Mouse (Mus musculus) urinary bladder, adult 18-20 months (tissue): Measurements from ENCODE around the gene Zc2hc1b.

ENCODE experiments used
- DNase-seq, 2 experiments: peaks; one replicate each; pipeline ENCODE4 v3.0.0; 2022; ENCODE audit warnings: low spot score in 2 of 2, mixed read lengths in 2 of 2

Zc2hc1b gene

DNA sequence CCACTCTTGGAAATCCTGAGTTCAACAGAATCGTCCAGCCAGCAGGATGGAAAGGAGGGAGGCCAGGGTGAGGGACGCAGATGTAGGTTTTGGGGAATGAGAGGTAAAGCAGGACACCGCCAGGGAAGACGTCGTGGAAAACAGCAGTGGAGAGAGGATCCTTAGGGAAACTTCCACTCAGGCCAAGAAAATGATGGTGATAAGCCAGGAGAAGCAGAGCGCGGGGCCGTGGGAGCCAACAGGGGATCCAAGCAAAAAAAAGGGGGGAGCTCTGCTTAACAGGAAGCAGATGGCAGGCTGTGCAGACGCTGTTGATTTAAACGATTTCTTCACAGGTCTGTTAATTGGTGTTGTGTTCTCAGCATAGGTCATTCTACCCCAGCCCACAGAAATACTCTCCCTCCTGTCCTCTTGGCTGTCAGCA lies 5.0 kb downstream of the Zc2hc1b start:
- DNase-seq = no peak

DNA sequence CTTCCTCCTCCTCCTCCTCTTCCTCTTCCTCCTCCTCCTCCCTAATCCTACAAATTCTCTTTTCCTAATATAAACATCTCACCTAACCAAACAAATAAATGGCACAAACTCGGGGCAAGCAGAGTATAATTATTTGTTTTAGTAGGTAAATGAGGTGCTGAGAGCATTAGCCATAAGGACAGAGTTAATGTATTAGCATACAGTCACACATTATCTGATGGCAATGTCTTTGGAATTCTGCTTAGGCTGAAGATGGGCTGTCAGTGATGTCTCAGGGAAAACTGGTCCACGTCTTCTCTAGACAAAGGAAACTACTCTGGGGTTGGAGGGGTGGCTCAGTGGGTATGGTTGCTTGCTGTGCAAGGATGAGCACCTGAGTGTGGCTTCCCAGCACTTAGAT lies 6.4 kb downstream of the Zc2hc1b start:
- no peak for DNase-seq

DNA sequence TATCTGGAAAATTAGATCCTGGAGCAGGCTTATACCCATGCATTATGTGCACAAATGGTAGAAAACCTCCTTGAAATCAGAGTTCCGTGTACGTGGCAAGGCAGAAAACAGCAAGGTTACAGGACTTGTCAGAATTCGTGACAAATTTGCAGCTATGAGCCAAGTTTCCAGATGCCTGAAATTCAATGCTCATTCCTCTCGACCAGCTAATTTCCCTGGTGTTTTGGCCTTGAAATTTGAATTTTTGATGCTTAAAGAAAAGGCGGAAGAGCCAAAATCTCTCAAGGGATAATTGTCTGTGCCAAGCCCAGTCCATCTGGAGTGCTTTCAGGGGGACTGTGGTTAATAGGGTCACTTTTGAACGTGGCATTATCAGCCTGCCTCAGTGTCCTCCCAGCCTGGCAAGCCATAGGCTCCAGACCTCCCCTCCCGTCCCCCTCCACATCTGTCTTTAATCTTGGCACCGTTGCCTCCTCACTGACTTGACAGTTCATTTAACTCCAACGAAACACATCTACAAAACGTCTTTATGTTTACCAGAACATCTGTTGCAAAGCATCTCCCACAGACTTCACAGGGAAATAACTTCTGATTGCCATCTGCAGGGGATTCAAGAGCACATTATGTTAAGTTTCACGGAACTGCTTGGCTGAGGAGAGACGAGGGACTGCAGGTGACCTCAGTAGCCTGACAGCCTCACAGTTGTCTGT lies 6.9 kb downstream of the Zc2hc1b start:
- DNase-seq = no peak

DNA sequence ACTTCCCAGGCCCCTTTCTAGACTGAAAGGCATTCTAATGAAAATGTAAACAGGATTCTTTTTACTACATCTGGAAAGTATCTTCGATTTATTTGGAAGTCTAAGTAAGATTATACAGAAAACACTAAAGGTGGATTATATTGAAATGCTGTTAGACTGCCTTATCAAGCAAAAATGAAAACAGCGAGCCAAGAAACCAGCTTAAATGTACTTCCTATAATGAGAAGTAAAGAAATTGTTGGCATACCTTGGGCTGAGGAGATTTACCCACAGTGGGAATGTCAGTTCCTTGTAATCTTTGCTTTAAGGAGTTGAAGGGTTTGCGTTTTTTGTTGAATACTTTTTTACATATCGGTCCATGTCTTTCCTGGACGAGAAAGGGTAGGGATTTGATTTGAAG lies 9.4 kb downstream of the Zc2hc1b start:
- no peak for DNase-seq

DNA sequence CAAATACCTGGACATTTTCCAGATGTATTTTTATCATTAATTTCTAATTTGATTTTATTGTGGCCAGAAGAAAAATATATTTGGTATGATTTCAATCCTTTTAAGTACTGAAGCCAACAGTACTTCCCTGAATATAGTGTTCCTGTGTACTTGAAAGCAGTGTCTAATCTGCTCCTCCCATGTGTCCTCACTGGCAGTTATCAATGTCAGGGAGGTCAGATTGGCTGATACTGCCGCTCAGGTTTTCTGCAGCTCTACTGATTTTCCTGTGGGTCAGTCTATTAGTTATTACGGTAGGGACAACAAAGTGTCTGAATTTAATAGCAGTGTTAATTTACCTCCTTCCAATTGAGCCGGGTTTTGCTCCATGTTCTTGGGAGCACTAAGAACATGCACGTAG lies 15.8 kb downstream of the Zc2hc1b start:
- DNase-seq = no peak

DNA sequence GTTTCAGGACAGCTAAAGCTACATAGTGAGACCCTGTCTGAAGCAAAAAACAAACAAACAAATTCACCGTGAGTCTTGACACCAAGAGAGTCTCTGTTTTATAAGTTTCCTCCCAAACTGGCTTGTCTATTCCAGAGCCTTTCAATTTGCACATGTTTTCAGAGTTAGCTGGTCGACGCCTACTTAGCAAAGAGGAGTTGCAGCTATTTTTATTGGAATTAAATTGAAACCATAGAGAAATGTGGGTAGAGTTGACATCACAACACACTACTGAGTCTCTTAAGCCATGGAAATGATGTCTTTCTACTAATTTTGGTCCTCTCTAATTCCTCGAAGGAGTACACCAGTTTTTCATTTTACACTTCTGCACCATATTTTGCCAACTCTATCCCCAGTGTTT lies 16.9 kb downstream of the Zc2hc1b start:
- no peak for DNase-seq

DNA sequence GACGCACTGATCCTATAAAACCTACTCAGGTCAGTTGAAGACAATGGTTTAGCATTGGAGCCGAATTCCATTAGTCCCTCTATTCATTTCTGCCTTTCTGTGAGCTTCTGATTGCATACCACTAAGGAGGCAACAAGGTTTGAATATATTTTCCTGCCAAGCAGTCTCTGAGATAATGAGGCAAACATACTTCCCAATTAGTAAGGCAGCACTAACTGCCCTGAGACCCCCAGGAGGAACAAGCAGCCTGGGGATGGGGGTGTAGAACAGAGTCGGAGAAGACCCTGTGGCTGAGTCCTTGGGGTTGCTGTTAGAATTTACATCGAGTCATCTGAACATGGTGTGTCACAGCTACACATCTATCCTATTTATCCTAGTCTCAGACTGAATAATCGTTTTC lies 22.4 kb downstream of the Zc2hc1b start:
- DNase-seq = no peak

DNA sequence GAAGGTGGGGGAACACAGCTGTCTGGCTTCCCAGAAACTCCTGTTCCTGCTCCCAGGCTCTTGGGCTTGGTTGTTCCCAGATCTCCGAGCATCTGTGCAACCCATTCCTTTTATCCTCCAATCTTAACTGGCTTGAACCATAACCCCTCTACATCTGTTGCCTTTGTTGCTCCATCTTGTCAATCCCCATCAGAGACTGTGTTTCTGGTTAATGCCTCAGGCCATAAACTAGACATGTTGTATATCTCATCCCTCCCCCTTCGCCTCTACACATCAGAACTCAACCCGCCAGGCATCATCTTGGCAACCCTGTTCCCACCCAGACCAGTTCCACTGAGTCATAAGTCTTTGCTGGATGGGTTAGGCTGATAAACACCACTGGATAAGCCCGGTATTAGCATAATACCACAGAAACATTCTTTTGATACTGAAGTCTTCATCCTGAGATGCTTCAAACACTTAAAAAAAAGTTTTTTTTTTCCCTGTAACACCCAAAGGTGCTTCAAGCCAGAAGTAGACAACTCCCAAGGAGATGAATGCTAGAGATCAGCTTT lies 24.9 kb downstream of the Zc2hc1b start:
- no peak for DNase-seq

DNA sequence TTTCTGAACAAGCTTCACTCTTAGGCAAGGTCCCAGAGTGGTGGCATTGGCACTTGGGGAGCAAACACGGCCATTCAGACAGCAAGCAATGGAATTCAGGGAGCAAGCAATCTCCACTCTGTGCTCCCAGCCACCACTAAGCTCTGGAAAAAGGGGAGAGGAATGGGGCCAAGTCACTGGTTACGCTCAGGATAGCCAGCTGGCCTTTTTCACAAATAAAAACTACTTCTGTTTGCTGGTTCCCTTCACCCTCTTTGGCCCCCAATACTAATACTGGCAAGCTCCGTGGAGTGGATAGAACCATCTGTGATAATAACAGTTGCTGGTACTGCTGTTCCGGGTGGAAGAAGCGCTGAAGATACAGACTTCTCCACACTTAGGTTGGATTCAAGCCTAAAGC lies 26.5 kb downstream of the Zc2hc1b start:
- no peak for DNase-seq

DNA sequence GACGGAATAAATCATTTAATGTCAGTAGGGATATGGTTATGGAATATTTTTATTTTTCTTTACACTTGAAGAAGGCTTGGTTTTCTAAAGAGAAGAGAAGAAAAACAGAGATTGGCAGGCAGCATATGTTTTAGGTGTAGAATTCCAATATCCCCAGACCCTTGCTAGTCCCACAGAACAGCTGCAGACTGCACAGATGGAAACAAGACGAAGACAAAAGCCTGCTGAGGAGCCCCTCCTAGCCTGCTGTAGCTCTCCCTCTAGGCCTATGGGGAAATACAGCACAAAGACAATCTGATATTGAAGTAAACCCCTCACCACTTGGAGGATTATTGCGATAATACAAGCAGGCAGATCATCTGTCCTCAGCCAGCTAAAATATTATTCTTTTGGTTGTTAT lies 27.4 kb downstream of the Zc2hc1b start:
- DNase-seq = no peak

DNA sequence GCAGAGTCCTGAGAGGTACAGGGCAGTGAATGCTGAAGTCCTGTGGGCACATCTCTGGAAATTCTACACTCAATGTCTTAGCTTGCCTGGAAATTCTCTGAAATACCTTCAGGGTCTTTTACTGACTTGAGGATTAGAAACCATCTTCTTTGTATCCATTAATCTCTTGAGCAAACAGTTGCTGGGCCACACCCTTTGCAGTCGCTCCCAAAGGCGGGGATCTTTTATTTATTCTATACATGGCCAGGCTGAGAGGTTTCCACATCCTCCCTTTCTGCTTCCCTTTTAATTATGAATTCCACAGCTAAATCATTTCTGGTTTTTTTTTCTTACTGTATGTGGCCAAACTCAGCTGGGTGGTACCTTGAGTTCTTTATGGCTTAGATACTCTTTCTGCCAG lies 37.4 kb downstream of the Zc2hc1b start:
- DNase-seq = no peak

DNA sequence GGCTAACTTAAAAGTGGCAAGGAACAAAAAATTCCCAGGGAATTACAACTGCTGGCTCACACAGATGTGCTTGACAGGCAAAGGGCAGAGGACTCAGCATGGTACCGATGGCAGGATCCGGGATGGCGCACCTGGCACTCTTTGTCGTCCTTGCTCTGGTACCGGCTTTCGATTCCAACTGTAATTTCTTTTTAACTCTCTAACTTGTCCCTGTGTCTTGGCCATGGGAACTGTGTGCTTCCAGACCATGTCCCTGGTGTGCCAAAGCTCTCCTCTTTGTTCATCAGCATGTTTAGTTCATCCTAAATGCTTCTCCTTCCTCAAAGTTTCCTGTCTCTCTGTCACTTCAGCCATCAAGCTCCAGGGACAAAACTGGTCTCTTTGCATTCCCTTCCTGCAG lies 39.9 kb downstream of the Zc2hc1b start:
- DNase-seq = no peak

DNA sequence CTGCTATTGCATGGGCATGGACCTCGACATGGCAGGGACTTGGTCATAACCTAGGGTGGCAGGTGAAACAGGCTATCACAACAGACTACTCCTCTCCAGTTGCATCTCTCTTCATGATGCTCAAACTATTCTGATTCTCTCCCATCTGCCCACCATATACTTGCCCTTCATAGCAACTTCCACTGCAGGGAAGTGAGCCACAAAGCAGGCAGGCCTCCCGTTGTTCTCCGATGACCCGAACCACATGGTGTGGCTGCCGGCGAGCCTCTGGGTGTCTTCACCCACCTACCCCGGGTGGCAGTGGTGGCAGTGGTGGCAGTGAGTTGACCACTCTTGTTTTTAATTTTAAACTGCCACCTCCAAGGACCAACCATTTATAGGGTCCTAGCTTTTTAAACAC lies 42.1 kb downstream of the Zc2hc1b start:
- DNase-seq = no peak

DNA sequence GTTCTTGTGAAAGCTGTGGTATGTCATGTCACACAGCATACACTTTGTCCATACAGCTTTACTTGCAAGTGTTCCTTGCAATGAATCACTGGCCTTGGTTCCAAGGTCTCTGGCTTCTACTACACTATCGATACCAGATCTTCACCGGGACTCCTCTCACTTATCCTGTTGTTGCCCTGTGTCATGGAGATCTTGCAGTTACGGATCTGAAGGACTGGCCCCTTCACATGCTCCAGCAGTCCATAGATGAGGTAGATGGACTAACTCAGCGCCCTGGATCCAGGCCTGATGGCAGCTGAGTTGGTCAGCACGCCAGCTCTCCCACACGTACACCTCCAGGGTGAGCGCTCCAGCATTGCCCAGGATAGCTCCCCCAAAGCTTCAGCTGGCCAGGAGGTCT lies 42.5 kb downstream of the Zc2hc1b start:
- no peak for DNase-seq

DNA sequence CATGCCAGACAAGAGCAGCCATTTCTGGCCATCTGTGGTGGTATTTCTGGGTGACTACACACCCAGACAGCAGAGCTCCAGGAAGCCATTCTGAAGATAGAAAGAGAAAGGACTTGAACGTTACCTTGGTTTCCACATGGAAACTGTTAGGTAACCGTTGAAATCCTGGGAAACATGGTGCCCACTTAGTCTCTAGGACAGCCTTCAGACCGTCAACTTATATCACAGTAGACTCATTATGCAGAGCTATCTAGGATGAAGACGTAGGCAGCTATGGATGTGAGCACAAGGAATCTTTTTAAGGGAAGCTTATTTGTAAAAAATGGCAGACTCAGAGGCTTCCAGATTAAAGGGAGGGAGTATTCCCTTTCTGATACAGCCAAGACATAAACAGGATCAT lies 44.0 kb downstream of the Zc2hc1b start:
- no peak for DNase-seq

DNA sequence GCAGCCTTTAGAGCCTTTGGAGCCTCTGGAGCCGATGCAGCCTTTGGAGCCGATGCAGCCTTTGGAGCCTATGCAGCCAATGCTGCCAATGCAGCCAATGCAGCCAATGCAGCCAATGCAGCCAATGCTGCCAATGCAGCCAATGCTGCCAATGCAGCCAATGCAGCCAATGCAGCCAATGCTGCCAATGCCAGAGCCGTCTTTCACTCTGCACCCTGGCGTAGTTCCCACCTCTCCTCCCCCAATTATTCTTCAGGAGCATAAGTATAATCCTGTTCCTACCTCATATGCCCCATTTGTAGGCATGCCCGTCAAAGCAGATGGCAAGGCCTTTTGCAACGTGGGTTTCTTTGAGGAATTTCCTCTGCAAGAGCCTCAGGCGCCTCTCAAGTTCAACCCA lies 49.9 kb downstream of the Zc2hc1b start:
- DNase-seq = no peak

DNA sequence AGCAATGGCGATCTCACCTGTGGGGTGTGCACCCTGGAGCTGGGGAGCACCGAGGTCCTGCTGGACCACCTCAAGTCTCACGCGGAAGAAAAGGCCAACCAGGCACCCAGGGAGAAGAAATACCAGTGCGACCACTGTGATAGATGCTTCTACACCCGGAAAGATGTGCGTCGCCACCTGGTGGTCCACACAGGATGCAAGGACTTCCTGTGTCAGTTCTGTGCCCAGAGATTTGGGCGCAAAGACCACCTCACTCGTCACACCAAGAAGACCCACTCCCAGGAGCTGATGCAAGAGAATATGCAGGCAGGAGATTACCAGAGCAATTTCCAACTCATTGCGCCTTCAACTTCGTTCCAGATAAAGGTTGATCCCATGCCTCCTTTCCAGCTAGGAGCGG lies 50.5 kb downstream of the Zc2hc1b start:
- DNase-seq = no peak

DNA sequence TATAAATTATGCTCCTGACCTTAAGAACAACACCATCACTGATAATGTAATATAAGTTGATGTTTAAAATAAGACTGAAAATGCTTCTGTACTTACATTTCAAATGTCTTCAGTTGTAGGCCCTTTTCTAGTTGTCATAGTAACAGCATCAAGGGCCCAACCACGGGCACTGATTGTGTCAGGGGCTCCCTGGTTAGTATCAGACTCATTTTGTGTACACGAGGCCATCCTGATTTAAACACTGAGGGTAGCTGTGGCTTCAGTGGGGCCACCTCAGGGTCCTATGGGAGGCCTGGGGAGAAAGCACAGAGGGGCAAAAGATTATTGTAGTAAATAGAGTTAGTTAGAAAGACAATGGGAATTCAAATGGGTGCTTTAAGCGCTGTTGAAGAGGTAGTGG lies 52.0 kb downstream of the Zc2hc1b start:
- no peak for DNase-seq

DNA sequence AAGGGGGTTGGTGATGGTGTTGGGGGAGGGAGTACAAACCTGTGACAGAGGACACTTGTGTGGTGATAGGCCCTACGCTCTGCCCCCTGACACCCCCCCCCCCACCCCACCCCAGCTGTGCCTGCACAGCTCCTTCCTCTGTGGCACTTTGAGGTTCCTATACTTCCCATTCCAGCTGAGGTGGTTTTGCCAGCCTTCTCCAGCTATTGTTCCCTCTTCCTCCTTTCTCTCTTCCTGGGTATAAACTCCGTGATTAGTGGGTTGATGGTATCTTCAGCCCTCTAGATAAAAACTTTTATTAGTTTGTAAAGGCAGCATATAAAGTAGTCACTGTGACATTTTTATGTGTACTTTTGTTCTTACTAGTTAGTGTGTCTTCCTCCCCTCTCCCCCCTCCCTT lies 58.5 kb downstream of the Zc2hc1b start:
- DNase-seq = no peak

DNA sequence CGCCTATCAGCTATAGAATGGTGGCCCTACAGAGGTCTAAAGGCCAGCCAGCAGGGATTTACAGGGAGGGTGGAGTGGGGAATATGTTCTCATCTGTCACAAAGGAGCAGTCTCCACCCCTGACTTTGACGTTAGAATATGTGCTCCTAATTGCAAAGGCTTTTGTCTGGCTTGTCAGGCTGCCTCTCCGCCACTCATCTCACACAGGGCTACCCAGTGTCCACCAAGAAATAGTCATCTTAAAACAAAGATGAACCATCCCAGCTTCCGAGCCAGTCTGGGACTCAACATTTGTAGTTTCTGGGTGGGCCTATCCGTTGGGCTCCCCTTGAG lies 59.1 kb downstream of the Zc2hc1b start:
- DNase-seq = no peak

DNA sequence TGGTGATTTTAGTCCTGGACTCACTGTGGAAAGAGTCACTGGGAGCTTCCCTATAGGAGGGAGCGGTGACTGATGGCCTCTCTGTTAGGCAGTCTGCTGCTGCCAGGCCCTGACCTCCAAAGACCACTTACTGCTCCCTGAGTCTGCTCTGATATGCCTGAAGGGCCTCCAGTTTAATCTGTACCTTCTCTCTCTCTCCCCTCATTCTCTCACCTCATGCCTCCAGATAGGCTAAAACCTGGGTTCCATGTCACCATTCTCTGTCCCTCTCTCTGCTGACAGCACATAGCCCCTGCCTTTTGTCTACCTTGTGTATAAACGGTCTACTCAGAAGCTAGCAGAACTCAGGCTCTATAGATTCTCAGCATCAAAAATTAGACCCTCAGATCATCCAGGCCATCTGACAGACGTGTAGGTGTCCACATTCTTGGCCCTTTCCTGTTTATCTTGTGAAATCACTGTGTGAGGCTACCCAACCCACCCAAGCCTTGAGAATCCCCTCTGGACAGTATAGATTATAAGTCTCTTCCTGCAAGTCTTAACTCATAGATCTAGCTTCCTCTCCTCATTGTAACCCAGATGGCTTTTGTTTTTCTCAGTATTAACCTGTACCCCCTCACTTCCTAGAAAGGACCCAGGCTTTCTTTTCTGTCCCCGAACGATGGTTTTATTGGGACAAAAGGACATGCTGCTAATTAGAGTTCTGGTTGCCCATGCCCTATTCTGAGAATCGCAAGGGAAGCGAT lies 59.6 kb downstream of the Zc2hc1b start:
- DNase-seq = no peak

DNA sequence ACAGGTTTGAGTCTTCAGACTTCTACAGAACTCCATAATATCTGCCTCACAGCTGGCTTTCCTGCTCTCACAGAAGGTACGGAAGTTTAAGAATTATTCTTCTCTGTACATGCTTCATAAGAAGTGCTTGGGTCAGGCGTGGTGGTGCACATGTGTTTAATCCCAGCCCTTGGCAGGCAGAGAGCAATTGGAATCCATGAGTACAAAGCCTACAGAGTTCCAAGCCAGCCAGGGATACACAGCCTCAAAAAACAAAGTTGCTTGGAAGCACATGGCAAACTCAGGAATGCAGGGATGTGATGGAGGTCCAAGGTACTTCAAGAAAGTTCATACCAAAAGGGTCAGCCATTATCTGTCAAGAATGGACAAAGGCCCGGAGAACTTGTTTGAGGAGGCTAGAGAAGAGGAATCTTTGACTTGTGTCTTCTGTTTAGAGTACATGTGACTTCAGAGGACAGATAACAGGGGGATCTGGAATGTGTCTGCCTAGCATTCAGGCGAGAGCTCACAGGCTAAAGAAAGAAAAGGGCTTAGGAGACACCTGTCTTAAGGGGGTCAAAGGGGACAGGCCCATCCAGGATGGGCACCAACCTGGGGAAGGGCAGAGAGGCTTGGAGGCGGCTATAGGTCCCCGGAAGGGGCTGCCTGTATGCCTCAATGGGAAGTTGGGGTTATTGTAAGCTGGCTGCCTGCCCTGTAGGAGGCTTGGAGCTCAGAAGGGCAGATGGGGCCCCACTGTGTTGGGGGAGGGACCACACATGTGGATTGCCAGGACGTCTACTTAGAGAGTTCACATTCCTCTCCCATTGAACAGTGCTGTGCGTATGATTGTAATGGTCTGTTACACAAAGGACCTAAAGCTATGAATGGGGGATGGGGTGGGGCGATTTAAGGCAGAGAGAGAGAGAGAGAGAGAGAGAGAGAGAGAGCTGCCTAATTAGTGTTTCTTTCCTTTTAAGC lies 60.8 kb downstream of the Zc2hc1b start:
- DNase-seq = no peak
